Mouse (Mus musculus) intestine, embryonic 15.5 days (tissue): ENCODE results near the gene Enox1. TPM values are rescaled to one million over a fixed set of nuclear protein-coding genes. Genes with fewer than 3 reads are reported as not detected.

Experiments used
- ATAC-seq: fragments of 200-750 bp; cut with Nextera tagmentation; 2 replicates; pipeline ENCODE4 v1.8.0; 2017; ENCODE audit warnings: moderate TSS enrichment, moderate library complexity
- H3K27ac ChIP-seq: fragments of 300-500 bp; sonication (generic); 2 replicates; pipeline ENCODE4 v1.5.1; 2015; ENCODE audit warnings: mild to moderate bottlenecking, inconsistent platforms
- H3K27me3 ChIP-seq: fragments of 300-500 bp; sonication (generic); replicated peaks from 2 replicates; pipeline ENCODE4 v1.6.1; 2015; ENCODE audit warnings: inconsistent platforms
- H3K36me3 ChIP-seq: fragments of 300-500 bp; sonication (generic); 2 replicates; pipeline ENCODE4 v1.6.1; 2015; ENCODE audit warnings: inconsistent platforms
- H3K4me1 ChIP-seq: fragments of 300-500 bp; sonication (generic); replicated peaks from 2 replicates; pipeline ENCODE4 v1.6.1; 2015; ENCODE audit warnings: inconsistent platforms
- H3K4me2 ChIP-seq: fragments of 300-500 bp; sonication (generic); replicated peaks from 2 replicates; pipeline ENCODE4 v1.6.1; 2015; ENCODE audit warnings: mild to moderate bottlenecking, inconsistent platforms
- H3K4me3 ChIP-seq: fragments of 300-500 bp; sonication (generic); replicated peaks from 2 replicates; pipeline ENCODE4 v1.5.1; 2015; ENCODE audit warnings: inconsistent platforms
- H3K9ac ChIP-seq: fragments of 300-500 bp; sonication (generic); 2 replicates; pipeline ENCODE4 v1.6.1; 2015; ENCODE audit warnings: inconsistent platforms
- H3K9me3 ChIP-seq: fragments of 300-500 bp; sonication (generic); 2 replicates; pipeline ENCODE4 v1.6.1; 2016; ENCODE audit warnings: inconsistent platforms
- WGBS: fragments of 180-500 bp; shearing (Covaris S2); methylation state at CpG from one replicate; pipeline ENCODE4 v1.1.7; 2015; 5-methylcytosine and 5-hydroxymethylcytosine counted together
- polyA plus RNA-seq: library from polyadenylated mRNA; unstranded; fragments of >200 nt; fragmentation: Nextera tagmentation; extraction: Ambion mirVana; gene quantifications from 2 replicates; pipeline ENCODE4 v1.2.1, GENCODE M21; 2015

Gene Enox1
- polyA plus RNA-seq, 1 experiment from 2014 or later = 6.3 TPM

- Histone ChIP-seq H3K36me3 (no peaks in the 10 kb centered on the region), H3K4me1 (peaks cover 5% of the 10 kb centered on the region; the same call in 1 of the 2 replicates), H3K27ac (no peak overlapping the region), H3K9me3 (no peaks in the 10 kb centered on the region), H3K4me3 (no peak overlapping the region), H3K9ac (no peak overlapping the region), H3K27me3 (no peaks in the 10 kb centered on the region), H3K4me2 (no peak overlapping the region)
- WGBS = 92% methylated on average over 8 of the region's 8 CpGs
- ATAC-seq = no peak
Measured at GRCm38 (mm10) chr14:77478692-77479091, 322.1 kb downstream of the Enox1 start.

GRCm38 (mm10) chr14:77483076-77483475 lies 326.5 kb downstream of the Enox1 start:
- no peak for ATAC-seq
- Histone ChIP-seq H3K9me3 (no peaks in the 10 kb centered on the region), H3K36me3 (no peaks in the 10 kb centered on the region), H3K4me3 (no peak overlapping the region), H3K27me3 (no peaks in the 10 kb centered on the region), H3K4me1 (no peaks in the 10 kb centered on the region), H3K27ac (no peak overlapping the region), H3K9ac (no peak overlapping the region), H3K4me2 (no peak overlapping the region)
- 35% methylated on average over 15 of the region's 15 CpGs for WGBS

- Histone ChIP-seq H3K4me1 (no peaks in the 10 kb centered on the region), H3K9ac (no peak overlapping the region), H3K27me3 (no peaks in the 10 kb centered on the region), H3K9me3 (no peaks in the 10 kb centered on the region), H3K4me2 (no peak overlapping the region), H3K27ac (no peak overlapping the region), H3K4me3 (no peak overlapping the region), H3K36me3 (no peaks in the 10 kb centered on the region)
- WGBS = 81% methylated on average over 8 of the region's 8 CpGs
- no peak for ATAC-seq
Measured at GRCm38 (mm10) chr14:77484951-77485447, 328.4 kb downstream of the Enox1 start.

GRCm38 (mm10) chr14:77490699-77491098 lies 334.1 kb downstream of the Enox1 start:
- Histone ChIP-seq H3K27ac (no peak overlapping the region), H3K4me3 (no peak overlapping the region), H3K9me3 (no peaks in the 10 kb centered on the region), H3K27me3 (no peaks in the 10 kb centered on the region), H3K4me2 (no peak overlapping the region), H3K36me3 (no peaks in the 10 kb centered on the region), H3K9ac (no peak overlapping the region), H3K4me1 (no peaks in the 10 kb centered on the region)
- ATAC-seq = no peak
- WGBS = 94% methylated on average over 6 of the region's 6 CpGs

- 93% methylated on average over 2 of the region's 2 CpGs for WGBS
- H3K4me1 ChIP-seq = no peaks in the 10 kb centered on the region
Measured at GRCm38 (mm10) chr14:77491731-77492130, 335.2 kb downstream of the Enox1 start.

GRCm38 (mm10) chr14:77499996-77500581 lies 343.5 kb downstream of the Enox1 start:
- H3K9ac ChIP-seq = no peak overlapping the region
- H3K9me3 ChIP-seq = no peaks in the 10 kb centered on the region
- H3K27ac ChIP-seq = no peak overlapping the region
- no peaks in the 10 kb centered on the region for H3K27me3 ChIP-seq
- no peaks in the 10 kb centered on the region for H3K4me1 ChIP-seq
- 39% methylated on average over 6 of the region's 6 CpGs for WGBS
- no peak overlapping the region for H3K4me3 ChIP-seq
- H3K4me2 ChIP-seq = no peak overlapping the region
- no peak for ATAC-seq
- no peaks in the 10 kb centered on the region for H3K36me3 ChIP-seq

More at GRCm38 (mm10) chr14:77491731-77492130, 335.2 kb downstream of the Enox1 start:
- H3K9me3 ChIP-seq = no peaks in the 10 kb centered on the region
- H3K27ac ChIP-seq = no peak overlapping the region
- no peak overlapping the region for H3K4me3 ChIP-seq
- H3K27me3 ChIP-seq = no peaks in the 10 kb centered on the region
- H3K36me3 ChIP-seq = no peaks in the 10 kb centered on the region
- no peak overlapping the region for H3K4me2 ChIP-seq
- H3K9ac ChIP-seq = no peak overlapping the region
- no peak for ATAC-seq

GRCm38 (mm10) chr14:77504458-77505135 lies 348.0 kb downstream of the Enox1 start:
- Histone ChIP-seq H3K4me2 (no peak overlapping the region), H3K4me3 (no peak overlapping the region), H3K4me1 (no peaks in the 10 kb centered on the region), H3K9ac (no peak overlapping the region), H3K9me3 (no peaks in the 10 kb centered on the region), H3K27ac (no peak overlapping the region), H3K36me3 (no peaks in the 10 kb centered on the region), H3K27me3 (no peaks in the 10 kb centered on the region)
- no peak for ATAC-seq
- WGBS = 63% methylated on average over 12 of the region's 12 CpGs

GRCm38 (mm10) chr14:77506341-77506740 lies 349.8 kb downstream of the Enox1 start:
- Histone ChIP-seq H3K9me3 (no peaks in the 10 kb centered on the region), H3K27ac (no peak overlapping the region), H3K36me3 (no peaks in the 10 kb centered on the region), H3K4me2 (no peak overlapping the region), H3K9ac (no peak overlapping the region), H3K4me1 (no peaks in the 10 kb centered on the region), H3K27me3 (no peaks in the 10 kb centered on the region), H3K4me3 (no peak overlapping the region)
- no peak for ATAC-seq
- WGBS = 66% methylated on average over 9 of the region's 9 CpGs

GRCm38 (mm10) chr14:77508036-77508435 lies 351.5 kb downstream of the Enox1 start:
- H3K27me3 ChIP-seq = no peaks in the 10 kb centered on the region
- no peak overlapping the region for H3K27ac ChIP-seq
- 77% methylated on average over 12 of the region's 12 CpGs for WGBS

GRCm38 (mm10) chr14:77509042-77509441 lies 352.5 kb downstream of the Enox1 start:
- H3K27me3 ChIP-seq = no peaks in the 10 kb centered on the region
- no peaks in the 10 kb centered on the region for H3K36me3 ChIP-seq
- H3K4me1 ChIP-seq = no peaks in the 10 kb centered on the region
- H3K9ac ChIP-seq = no peak overlapping the region
- no peak for ATAC-seq
- H3K27ac ChIP-seq = no peak overlapping the region
- WGBS = 82% methylated on average over 6 of the region's 6 CpGs
- no peak overlapping the region for H3K4me3 ChIP-seq
- H3K4me2 ChIP-seq = no peak overlapping the region
- H3K9me3 ChIP-seq = no peaks in the 10 kb centered on the region

More at GRCm38 (mm10) chr14:77508036-77508435, 351.5 kb downstream of the Enox1 start:
- Histone ChIP-seq H3K4me2 (no peak overlapping the region), H3K4me3 (no peak overlapping the region), H3K9me3 (no peaks in the 10 kb centered on the region), H3K9ac (no peak overlapping the region), H3K4me1 (no peaks in the 10 kb centered on the region), H3K36me3 (no peaks in the 10 kb centered on the region)
- ATAC-seq = no peak

GRCm38 (mm10) chr14:77509924-77510323 lies 353.4 kb downstream of the Enox1 start:
- ATAC-seq = no peak
- no peaks in the 10 kb centered on the region for H3K4me1 ChIP-seq
- no peak overlapping the region for H3K4me2 ChIP-seq
- no peak overlapping the region for H3K9ac ChIP-seq
- no peaks in the 10 kb centered on the region for H3K9me3 ChIP-seq
- H3K27ac ChIP-seq = no peak overlapping the region
- WGBS = 60% methylated on average over 3 of the region's 3 CpGs
- no peak overlapping the region for H3K4me3 ChIP-seq
- no peaks in the 10 kb centered on the region for H3K36me3 ChIP-seq
- no peaks in the 10 kb centered on the region for H3K27me3 ChIP-seq

- no peaks in the 10 kb centered on the region for H3K4me1 ChIP-seq
- no peaks in the 10 kb centered on the region for H3K9me3 ChIP-seq
- no peak for ATAC-seq
- H3K27ac ChIP-seq = no peak overlapping the region
- no peaks in the 10 kb centered on the region for H3K36me3 ChIP-seq
- H3K4me2 ChIP-seq = no peak overlapping the region
- H3K4me3 ChIP-seq = no peak overlapping the region
- no peak overlapping the region for H3K9ac ChIP-seq
- H3K27me3 ChIP-seq = no peaks in the 10 kb centered on the region
- 77% methylated on average over 7 of the region's 7 CpGs for WGBS
Measured at GRCm38 (mm10) chr14:77511137-77511870, 354.7 kb downstream of the Enox1 start.
